Mouse (Mus musculus) kidney, adult 11 months (tissue): ENCODE data around the gene 5730522E02Rik.

ENCODE experiments used
- DNase-seq: peaks from one replicate; pipeline ENCODE4 v3.0.0; 2022

5730522E02Rik gene

DNA sequence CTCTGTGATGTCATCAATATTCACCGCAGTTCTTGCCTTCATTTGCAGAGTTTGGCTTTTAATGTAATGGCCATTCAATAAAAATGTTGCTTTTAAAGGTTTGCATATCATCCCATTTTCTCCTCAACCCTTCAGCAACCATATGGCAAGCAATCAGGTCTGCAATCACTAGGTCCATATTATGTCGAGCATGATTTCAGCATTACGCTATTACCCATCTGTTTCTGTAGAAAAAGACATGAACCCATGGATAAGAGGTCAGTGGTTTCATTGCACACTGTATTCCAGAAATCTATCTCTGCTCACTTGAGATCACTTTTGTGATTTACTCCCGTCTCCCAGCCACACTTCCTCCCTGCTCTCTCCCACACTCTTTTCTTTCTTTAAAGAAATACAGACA is 213.1 kb downstream of the 5730522E02Rik start:
- DNase-seq, result no peak

DNA sequence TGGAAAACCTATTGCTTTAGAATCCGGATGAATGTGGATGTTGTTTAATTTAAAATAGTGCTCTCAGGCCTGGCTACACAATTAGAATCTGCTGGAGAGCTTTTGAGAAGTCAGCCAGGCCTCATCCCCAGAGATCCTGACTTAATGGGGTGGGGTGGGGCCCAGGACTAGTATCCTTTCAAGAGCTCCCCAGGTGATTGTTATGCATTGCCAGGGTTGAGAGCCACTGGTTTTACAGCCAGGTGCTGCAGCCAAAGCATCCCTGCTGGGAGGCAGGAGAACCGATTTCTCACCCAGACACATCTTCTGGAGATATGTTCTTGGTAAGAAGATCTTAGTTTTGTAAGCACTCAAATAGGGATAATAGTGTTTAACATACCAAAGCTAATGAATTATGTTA is 216.4 kb downstream of the 5730522E02Rik start:
- DNase-seq, result no peak

- DNase-seq, result no peak
Observed at GRCm38 (mm10) chr11:25992216-25992615, 218.3 kb downstream of the 5730522E02Rik start.

DNA sequence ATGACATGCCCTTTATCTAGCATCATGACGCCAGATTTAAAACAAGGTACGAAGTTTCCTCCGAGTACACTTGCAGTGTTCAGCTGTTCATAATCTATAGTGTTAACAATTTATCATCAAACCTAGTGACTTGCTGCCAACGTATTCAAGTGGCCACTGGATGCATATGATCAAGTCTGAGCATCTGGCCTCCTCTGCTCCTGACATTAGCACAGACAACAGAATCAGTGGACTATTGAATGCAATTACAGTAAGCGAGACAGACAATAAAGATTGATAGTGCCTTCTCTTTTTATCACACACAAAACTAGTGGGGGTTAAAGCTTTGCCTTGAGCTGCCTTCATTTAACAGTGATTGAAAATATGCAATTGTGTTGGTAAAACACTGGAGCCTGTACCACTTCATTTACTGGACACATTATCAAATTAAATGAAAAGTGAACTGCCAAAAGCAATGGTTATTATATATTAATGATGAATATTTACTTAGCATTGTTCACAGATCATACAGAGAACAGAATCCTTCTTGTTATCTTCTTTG is 231.8 kb downstream of the 5730522E02Rik start:
- DNase-seq, result no peak

DNA sequence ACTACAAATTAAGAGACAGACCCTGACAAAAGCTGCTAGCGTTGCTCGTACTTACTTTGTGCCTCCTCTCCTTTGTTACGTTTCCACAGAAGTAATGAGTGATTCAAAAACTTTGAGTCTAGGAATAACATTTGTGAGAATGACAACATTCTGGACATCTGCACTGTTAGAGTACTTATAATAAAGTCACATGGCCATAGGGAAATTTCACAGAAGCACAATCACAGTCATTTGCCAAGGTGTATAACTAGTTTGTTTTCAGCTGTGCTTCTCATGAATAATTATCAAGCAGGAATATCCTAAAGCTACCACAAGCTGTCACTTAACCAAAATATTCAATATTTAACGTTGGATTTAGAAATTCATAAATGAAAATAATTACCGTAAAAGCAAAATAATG is 269.1 kb downstream of the 5730522E02Rik start:
- DNase-seq, result no peak

DNA sequence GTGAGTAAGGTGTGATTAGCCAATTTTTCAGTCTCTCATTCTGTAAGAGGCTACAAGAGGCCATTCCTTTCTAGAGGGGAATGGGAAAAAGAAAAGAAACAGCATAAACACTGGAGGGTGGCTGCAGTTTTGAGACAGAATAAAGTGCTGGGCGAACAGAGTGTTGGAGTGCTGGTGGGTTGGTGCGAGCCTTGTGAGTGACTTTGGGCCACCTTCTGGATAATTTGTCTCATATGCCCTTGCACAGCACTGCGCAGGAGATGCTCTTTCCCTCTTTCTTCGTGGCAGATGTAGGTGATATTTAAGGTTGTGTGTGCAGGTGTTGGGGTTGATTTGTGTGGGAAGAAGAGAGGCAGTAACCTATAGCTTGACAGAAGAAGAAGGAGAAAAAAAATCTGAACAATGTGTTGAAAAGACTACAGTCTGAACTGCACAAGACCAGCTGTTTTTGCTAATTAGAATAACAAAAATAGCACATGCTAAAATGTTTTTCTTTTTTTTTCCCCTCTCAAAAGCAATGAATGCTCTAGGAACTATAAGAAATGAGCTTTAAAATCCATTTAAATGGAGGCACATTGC is 269.8 kb downstream of the 5730522E02Rik start:
- no peak for DNase-seq

DNA sequence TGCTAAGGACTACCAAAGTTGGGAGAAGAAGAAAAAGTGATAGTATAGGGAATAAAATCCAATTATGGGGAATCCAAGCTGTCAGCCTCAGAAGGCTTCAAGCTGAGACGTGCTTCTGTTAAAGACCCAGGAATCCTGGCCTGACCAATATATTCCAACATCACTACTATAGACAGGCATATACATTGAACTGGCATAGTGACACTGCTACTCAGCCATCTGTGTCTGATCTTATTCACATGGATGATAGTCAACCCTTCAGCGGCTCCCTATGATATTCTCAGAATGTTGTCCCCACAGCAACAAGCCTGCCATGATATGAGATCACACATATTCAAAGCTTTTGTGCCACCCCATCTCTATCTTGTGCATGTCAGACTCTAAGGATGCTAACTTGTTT is 284.3 kb downstream of the 5730522E02Rik start:
- DNase-seq, result no peak

DNA sequence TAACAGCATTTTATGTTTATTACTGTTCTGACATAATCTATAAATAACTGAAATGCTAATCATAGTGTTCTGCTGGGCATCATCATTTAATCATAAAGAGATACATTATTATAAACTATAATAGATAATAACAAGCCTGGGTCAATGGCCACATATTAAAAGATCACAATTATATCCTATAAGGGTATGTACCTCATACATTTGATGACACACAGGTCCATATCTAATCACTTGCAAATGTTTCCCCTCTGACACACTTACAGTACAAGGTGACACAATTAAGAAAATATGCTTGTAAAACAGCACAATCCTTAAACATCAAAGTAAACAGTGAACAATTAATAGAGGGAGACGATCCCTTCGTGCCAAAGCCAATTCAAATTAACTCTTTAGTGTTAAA is 308.2 kb downstream of the 5730522E02Rik start:
- no peak for DNase-seq

DNA sequence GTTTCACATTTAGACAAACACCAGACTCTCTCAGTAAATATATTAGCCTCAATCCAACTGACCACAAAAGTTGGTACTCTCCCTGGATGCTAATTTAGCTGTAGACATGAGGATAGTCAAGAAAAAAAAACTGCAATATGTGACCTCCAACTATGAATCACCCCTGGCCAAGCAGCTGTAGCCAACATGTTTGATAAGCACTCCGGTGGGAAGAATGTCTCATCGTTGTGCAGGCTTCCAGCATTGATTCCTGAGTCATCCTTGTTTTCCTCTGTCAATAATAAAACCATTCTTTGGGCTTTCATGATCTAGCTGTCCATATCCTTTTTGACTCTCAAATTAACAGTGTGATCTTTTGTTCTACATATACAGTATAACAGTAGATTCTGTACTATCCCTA is 308.9 kb downstream of the 5730522E02Rik start:
- no peak for DNase-seq

- no peak for DNase-seq
Observed at GRCm38 (mm10) chr11:25893906-25894305, 316.7 kb downstream of the 5730522E02Rik start.

GRCm38 (mm10) chr11:25872983-25873382 is 337.6 kb downstream of the 5730522E02Rik start:
- DNase-seq, result no peak

DNA sequence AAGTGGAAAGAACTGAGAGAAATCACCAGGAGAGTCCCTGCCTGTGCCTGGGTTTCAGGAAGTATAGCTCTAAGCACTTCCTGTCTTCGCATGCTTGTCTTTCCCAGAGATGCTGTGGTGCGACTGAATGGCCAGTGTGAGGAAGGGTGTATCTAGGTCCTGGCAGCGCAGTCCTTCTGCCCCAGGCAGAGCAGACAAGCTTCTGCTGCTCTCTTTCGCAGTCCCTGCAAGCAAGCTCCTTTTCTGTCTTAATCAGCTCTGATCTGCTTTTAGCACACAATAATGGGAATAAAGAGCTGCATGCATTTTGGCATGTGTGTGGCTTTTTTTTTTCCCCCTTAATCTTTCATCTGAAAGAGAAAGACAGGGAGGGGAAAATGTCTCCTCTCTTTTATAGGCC is 338.2 kb downstream of the 5730522E02Rik start:
- no peak for DNase-seq

DNA sequence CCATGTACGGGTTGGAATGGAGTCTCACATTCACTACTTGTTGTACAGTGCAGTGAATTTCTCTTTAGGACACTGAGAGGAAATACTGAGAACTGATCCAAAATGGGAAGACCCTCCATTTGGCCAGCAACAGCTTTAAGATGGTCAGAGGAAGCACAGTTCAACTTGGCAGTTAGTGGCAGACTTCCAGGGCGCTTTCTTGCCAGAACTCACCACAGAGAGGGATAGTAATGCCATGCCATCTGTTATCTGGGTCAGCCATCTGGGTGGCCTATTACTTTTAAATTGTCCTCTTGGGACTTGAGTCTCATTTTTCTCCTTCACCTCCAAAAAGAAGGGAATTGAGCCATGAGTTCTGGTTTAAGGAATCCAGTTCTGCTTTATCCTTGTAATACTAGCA is 344.3 kb downstream of the 5730522E02Rik start:
- DNase-seq, result no peak

DNA sequence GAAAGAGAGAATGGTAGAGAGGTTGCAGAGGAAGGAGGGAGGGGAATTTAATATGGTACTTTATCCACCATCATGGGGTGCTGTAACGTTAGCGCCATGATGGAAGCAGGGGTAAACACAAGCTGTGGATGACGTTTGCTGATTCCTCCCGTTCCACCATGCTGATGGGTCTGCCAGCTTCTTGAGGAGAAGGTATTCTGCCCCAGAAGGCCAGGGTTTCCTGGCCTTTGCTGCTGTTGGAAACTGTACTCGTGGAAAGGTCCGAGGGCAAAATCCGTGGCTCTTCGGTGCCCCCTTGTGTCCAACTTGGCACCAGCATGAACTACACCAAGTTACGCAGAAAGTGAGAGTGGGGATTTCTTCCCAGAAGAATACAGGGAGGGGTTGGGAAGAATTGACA is 347.9 kb downstream of the 5730522E02Rik start:
- DNase-seq, result peak; percentile 17

DNA sequence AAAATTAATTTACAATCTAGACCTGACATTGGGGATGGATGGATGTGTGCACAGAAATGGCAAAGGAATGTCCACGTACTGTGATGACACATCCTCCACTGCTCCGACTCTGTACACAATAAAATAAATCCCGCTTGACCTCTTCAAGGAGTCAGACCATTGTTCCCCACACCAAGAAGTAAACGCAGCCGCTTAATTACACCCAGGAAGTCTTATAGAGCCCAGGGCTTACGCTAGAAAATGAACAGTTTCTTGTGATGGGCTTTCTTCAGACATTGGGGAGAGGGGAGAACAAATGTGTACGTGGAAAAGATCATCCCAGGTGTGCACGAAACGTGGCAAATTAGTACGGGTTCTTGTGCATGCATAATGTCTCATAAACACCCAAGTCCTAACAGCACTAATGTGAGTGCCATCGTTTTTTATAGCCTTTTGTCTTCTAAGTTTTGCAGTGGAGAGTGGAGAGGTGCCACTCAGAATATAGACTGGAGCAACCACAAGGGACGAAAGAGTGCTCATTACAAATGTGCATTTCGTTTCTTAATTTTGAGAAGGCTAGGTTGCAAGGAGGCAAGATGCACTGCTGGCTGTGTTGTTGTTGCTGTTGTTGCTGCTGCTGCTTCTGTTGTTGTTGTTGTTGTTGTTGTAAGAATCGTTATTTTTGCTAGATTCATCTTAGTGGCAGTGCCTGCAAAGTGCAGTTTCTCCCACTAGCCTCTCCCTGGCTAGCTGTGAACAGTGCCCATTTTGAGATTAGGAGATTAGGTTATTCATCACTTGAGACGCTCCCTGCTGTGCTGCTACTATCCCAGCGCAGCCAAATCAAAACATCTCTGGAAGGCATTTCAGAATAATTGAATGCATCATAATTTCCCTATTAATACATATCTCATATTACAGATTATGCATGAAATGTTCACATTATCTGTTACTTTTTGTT is 353.7 kb downstream of the 5730522E02Rik start:
- DNase-seq, result no peak

DNA sequence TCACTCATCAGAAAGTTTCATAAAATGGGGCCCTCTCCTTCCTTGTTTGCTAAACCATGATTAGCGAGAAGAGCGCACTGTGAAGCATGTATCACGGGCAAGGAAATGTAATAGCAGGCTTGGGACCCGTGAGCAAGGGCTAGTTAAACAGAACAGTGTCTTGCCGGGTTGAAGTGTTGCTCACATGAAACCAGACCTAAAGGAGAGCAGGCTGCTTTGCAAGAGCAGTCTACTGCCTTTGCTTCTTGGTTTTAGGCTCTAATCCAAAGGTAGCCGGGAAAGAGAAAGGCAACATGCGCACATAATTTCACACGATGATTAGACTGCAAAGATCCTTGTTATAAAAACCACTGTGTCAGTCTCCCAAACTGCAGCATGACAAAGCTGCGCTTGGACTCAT is 354.8 kb downstream of the 5730522E02Rik start:
- DNase-seq, result no peak

DNA sequence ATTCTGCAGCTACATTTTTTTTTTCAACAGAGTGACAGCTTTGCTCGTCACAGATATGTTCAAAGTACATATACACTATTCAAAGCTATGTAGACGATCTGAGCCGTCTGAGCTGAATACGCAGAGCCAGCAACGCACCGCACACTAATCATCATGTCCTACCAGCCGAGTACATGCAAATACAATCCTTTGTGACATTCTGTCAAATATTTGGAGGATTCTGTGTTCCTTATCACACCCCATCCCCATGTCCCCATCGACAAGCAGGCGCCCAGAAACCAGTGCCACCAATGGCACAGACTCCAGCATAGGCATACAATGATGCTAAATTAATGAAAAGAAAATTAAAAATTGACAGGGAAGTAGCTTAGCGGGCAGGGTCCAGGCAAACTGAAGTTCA is 356.3 kb downstream of the 5730522E02Rik start:
- no peak for DNase-seq

GRCm38 (mm10) chr11:25853032-25853431 is 357.5 kb downstream of the 5730522E02Rik start:
- DNase-seq, result no peak

DNA sequence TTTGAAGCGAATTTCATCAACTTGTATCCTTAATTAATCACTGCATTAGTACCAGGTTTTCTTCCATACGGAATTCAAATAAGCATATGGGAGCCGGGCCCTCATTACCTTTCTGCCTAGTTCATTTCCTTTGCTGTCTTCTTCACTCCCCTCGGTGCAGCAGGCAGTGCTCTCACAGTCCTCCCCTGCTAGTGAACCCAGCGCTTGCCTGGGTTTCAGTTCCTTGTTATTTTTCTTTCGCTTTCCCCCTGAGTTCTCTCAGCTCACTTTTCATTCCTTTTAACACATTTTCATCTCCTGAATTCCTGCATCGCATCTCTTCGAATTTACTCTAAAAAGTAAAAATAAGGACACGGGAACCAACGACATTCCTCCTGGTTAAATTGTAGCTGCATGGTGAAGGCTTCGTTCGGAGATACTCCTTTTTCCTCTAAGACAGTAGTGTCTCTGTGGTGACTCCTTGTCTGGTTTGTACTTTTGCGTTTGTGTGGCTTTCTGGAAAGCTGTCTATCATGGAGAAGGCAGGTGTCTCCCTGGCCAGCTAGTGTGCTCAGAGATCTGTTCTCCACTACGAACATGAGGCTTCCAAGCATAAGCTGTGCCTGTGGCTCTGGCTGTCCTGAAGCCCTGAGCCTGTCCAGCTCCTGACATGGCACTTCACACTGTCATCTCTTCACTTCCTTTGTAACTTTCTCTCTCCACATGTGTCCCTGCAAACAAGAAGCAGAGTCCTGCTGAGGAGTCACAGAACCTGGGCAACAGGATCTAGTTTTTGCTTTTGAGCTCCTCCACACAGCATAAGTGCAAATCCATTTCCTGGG is 361.5 kb downstream of the 5730522E02Rik start:
- DNase-seq, result no peak

DNA sequence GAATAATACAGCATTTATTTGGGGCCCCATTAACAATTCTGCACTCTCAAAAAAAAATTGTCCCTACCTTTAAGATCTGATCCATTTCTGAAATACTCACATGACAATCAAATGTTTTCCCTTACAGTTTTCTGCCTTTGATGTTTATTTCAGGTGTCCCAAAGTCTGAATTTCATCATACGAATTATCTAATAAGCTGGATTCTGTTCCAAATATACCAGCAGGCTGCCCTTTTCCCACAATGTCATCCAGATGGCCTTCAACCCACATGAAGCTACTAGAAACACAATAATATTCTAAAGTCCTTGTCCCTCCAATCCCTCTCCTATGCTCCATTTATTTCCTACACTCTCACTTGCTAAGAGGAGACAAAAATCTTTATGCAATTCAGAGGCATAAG is 372.1 kb downstream of the 5730522E02Rik start:
- DNase-seq, result no peak

GRCm38 (mm10) chr11:25819789-25820188 is 390.8 kb downstream of the 5730522E02Rik start:
- no peak for DNase-seq

DNA sequence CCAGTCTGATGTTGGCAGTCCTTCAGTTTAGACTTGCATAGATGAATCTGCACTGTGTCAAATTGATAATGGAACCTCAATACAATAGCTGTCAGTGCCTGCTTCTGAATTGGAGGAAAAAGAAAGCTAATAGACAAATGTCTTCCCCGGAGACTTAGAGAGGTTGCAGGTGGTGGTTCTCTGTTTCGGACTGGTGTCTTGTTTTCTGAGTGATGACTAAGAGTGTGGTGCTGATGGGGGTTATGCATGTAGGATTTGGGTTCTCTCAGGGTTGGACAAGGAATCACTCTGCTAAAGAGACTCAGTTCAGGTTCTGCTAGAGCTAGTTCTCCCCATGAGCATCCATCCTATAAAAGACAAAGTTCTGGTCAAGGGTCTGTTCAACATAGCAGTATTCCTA is 397.1 kb downstream of the 5730522E02Rik start:
- no peak for DNase-seq

DNA sequence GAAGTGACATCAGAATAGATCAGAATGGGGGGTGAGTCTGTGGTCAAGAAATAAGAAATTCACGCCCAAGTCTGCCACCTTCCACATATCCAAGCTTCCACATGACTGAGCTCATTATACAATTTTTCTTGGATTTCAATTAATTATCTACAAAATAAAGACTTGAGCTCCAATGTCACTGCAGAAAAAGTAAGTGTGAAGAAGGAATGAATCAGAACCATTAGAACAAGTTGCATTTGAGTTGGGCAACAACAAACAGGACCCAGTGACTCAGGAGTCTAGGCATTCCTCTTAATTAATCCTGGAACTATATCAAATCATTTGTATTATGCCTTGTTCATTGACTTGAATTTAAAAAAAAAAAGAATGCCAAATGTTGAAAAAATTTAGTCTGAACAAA is 422.9 kb downstream of the 5730522E02Rik start:
- DNase-seq, result no peak
